Mouse (Mus musculus) megakaryocyte-erythroid progenitor cell, adult 5 weeks (primary cell): ENCODE measurements around the gene Helt. TPM values are rescaled to one million over a fixed set of nuclear protein-coding genes. Genes with fewer than 3 reads are reported as not detected.

ENCODE experiments used
- polyA plus RNA-seq: library from polyadenylated mRNA; stranded (reverse); fragments of >175 nt; gene quantifications from 2 replicates; pipeline ENCODE4 v1.2.3, GENCODE M21; 2012

Helt gene
- polyA plus RNA-seq = not detected in 2 replicates

DNA sequence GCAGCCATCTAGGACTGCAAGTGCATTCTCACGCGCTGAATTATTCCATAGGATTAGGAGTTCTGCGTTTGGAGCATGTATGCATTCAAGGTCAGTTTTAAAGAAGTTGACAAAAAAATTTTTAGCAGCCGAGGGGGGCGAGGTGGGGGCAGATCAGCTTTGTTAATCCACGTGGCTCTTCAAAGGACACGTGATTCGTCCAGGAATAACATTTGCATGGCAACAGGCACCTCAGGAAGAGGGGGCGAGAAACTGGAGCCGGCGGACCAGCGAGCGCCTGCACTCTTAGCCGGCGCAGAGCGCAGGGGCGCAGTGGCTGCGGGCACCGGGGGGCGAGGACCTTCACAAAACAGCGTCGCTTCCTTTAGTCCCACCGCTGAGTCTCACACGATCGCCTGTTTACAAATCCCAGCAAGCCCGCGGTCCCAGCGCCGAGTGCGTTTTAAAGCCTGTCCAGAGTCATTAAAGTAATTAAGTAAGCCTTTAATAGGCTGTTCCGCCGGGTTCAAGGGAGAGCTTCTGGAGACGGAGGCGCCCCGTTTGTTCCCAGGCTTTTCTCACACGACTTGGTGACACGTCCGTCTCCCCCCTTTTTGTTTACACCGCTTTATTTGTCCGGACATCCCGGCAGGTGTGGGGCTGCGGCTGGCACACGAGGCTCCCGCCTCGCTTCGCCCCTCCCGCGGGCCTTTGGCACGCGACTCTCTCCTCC is at the start of gene Helt:
Gene Helt, minus strand, starts transcription at position 491 of the 712 bp plus-strand sequence.

Other genes with a start within 250 kb of the Helt start
- 0.61 and 1.3 TPM in 2 replicates for gene Cfap97, start 142.9 kb downstream of the Helt start, polyA plus RNA-seq
- gene Snx25, start 142.5 kb downstream of the Helt start, polyA plus RNA-seq = 4.7 and 6.6 TPM in 2 replicates
- gene Slc25a4, start 83.4 kb downstream of the Helt start, polyA plus RNA-seq = 41.5 and 46.2 TPM in 2 replicates
- 19.4 and 20.3 TPM in 2 replicates for gene Acsl1, start 176.4 kb upstream of the Helt start, polyA plus RNA-seq